Mouse (Mus musculus) cerebellum, adult 11-12 months (tissue): ENCODE measurements around the gene Ube2j1.
A peak's percentile ranks its signal among the peaks of the same experiment; 100 is the strongest.

Experiments
- DNase-seq: peaks from one replicate; pipeline ENCODE4 v3.0.0; 2022

Gene Ube2j1

DNA sequence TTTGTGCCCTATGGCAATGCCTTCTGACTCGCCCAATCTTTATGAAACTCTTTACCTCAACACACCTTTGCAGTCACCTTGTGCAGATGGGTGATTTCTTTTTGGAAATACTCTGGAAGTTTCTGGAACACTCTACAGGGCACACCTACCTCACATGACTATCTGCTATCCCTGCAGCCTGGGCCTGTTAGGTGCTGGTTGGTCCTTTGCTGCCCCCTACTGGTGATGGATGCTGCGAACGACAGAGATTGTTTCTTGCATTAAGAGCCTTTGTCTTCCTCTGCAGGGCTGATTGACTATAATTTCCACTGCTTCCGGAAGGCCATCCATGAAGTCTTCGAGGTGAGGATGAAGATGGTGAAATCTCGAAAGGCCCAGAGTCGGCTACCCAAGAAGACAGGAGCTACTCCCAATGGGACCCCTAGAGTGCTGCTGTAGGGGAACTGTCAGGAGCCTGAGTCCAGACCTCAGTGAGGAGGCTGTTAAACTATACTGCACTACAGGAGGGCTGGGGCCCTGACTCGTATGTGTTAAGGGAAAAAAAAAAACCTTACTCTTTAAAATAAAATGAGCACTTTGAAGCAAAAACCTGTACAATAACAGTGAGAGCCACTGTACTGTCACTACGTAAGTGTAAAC is 12.7 kb upstream of the Ube2j1 start:
- DNase-seq = peak; percentile 79

DNA sequence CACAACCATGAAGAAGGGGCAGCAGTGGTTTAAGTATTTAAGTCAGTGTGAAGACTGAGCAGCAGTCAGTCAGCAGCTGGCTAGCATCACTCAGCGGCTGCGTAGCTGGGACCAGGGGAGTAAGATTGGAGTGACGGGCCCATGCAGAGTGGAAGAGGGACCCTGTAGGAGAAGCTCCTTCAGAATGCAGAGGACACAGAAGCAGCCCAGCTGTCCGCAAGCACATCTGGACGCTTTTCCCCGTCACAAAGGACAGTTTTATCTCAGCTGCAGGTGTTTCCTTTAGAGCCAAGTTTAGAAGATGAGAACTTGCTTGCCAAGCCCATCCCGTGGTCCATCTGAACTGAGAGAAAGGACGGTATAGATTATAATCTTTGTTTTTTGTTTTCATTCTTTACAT is 6.8 kb upstream of the Ube2j1 start:
- DNase-seq = no peak

DNA sequence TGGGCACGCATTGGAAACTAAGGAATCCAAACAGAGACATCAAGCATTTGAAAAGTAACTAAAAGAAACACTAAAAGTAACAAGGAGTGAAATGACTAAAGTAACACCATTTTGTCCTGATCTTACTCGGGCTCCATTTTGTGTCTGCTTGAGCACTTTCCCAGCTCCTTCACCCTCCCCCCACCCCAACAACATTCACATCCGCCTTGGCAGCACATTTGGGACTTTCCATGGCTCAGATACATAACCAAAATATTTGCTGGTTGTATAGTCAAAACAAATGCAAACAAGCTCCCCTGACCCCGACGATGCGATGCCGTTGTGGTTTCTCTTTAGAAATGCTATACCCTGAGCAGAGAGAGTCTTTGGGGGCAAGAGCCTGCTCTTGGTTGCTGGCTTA is 2.1 kb upstream of the Ube2j1 start:
- DNase-seq = no peak

DNA sequence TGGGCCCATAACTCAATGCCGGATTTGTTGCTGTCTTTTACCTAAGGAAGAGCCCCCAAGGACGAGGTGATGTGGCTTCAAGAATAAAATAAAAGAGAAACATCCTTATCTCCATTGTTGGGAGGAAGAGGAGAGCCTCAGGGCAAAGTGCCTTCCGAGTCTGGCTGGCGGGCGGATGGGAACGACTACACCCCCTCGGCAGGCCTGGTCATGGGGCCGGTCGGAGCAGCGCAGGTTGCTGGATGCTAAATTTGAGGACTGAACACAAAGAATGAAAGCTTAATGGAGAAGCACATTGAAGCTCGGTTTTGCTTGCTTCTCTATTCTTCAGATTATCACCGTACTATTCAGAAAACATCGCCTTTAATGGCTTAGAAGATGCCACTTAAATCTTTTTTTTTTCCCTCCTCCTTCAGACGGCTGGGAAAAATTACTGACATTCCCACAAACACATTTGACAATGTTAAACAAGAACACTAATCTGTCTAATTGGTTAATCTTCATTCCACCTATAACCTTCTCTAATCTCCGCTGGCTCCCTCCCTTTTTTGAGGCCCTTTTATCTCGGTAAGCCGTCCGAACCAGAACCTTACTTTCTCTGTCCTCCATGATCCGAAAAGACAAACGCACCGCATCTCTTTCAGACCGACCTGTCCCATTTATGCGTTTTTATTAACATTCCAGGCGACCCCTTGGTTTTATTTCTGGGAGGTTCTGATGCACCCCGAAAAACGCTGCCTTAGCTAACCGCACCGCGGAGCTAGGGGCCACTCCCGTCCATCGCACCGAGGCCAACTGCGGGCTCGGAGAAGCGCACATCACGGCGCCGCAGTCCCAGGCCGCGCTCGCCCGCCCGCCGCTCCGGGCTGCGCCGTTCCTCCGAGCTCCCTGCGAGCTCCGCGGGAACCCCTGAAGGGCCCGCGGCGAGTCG is 687 bp upstream of the Ube2j1 start:
- DNase-seq = no peak

DNA sequence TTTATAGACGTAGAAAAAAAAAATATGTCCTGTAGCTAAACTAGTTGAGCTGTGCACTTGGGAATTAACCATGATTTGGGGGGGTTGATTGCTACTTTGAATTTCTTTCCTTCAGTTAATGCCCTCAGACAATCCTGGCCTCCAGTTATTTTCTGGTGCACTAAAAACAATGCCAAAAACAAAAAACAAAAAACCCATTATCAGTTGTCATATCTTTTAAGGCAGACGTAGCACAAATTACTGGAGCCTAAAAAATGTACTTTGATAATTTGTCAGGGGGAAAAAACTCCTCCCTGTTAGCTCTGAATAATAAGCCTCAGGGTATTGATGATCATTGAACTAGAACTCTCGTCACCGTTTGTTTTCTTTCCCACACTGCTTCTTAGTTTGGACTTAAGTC is 829 bp downstream of the Ube2j1 start:
- DNase-seq = no peak

DNA sequence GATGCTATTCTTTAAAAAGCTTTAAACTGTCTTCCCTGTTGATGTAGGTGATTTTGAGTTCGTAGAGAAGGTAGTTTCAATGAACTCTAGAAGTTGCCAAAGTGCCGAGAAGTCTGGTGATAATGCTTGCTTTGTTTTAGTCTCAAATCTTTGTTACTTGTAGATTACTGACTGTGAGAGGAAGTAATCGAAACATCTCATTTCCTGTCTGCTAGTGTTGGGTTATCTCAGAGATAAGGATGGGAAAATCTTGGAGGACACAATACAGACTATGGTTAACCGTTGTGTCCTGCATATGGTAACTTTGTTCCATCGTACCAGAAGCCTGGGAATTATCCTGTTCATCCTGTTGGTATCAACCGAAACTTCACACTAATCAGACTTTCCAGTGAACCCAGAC is 2.3 kb downstream of the Ube2j1 start:
- no peak for DNase-seq

DNA sequence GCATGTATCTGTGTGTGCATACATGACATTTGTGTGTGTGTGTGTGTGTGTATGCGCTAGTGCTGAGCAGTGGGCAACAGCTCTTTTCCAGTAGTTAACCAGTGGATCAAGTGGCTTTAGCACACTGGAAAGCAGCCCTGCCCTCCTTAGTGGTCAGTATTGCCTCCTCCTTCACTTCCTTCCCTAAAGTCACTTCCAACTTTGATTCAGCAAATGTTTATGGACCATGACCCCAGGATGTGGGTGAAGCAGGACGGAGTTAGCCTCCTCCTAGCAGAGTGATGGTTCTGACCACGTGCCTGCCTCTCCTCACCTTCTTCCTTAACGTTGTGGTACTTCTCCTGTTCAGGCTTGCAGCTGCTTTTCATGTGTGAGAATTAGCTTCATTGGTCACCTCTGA is 8.6 kb downstream of the Ube2j1 start:
- DNase-seq = no peak

DNA sequence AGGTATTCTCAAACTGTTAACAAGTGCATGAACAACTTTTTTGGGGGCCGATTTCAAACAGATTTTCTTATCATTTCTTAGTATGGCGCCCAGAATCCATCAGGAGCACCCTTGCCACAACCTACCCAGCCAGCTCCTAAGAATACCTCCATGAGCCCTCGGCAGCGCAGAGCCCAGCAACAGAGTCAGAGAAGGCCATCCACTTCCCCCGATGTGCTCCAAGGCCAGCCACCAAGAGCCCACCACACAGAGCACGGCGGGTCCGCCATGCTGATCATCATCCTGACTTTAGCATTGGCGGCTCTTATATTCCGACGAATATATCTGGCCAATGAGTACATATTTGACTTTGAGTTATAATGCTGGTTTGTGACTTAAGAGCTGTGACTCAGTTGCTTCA is 18.4 kb downstream of the Ube2j1 start:
- DNase-seq = no peak

DNA sequence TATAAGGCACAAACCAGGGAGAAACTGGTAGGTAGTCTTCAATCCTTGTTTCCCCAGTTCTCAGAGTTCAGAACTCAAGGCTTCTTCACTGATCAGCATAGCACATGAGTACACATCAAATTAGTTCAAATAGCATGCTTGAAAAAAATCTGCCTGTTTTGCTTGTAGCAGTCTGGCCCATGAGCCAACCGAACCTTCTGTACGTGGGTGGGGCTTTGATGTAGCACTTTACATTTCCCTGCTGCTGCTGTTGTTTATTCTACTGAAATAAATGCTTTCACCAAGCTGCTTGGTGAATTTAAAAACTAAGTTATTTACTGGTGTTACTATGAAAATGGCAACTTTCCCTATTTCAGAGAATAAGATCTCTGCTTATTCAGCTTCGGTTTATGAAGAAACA is 20.8 kb downstream of the Ube2j1 start:
- no peak for DNase-seq

DNA sequence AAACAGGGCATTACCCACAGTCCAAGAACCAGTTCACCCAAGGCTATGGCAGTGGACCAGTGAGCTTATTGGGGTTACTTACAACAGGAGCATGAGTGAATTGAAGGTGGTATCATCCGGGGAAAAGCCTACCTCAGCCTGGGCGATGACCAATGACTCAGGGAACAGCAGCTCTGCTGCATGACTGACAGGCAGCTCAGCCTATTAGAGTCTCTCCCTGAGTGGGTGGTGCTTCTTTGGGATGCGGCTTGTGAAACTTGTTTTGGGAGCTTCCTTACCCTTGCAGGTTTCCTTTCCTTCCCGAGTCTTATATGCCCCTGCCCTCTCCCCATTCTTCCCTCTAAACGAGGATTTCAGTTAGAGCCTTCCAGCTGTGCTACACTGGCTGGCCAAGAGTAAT is 21.4 kb downstream of the Ube2j1 start:
- no peak for DNase-seq

DNA sequence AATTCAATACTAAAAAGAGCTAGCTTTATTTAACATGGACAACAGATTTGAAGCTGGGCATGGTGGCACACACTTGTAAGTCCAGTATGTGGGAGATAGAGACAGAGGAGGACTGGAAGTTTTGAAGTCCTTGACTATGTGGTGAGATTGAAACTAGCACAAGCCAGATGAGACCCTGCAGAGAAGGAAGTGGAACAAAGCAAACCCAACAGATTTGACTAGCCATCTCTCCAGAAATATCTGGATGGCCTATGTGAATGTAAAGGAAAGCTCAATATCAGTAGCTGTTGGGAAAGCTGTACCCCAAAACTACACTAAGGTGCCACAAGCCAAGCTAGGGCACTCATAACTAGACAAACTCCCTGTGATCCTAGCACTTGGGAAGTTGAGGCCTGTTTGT is 23.2 kb downstream of the Ube2j1 start:
- no peak for DNase-seq

DNA sequence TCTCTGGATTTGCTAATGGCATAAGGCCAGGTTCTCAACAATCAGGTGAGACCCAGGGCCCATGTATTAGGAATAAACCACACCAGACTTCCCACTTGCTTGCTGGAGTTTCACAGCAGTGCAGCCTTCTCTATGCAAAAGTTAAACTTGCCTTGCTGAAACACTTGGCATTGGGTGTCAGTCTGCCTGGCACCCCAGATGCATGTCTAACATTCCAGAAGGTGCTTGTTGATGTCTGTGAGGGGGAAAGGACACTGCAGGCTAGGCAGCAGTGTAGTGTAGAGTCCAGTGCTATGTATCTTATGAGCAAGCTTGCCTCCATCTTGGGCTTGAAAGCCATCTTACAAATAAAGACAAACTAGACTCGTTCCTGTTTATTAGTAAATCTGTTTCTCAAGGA is 25.1 kb downstream of the Ube2j1 start:
- no peak for DNase-seq

DNA sequence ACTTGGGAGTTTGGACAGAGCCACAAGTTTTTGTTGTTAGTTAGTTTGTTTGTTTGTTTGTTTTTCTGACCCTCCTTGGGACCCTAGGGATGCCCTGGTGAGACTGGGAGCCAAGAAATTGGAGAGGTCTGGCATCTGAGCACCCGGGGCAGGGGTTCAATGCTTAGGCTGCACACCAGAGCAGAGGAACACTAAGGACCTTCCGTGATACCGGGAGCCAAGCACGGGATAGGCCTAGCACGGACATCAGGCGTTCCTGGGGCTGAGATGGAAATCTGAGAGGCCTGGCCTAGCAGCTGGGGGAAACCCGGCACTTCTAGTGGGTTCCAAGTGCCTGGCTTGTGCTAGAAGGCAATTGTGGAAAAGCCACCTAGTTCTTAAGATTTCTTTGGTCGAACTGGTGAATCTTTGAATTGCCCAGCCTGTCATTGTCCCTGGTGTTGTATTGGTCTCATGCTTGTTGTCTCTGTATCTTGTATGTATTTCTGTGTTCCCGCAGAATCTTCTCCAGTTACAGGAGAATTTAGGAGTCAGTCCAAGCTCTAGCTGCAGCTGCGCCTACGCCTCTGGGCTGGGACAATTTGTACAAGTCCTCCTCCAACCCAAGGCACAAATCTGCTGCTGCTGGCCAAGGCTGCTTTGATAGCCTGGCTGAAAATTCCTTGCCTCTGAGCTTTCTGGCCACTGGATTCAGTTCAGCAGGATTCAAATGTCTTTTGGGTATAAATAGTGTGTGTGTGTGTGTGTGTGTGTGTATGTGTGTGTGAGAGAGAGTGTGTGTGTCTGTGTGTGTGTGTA is 26.9 kb downstream of the Ube2j1 start:
- no peak for DNase-seq

DNA sequence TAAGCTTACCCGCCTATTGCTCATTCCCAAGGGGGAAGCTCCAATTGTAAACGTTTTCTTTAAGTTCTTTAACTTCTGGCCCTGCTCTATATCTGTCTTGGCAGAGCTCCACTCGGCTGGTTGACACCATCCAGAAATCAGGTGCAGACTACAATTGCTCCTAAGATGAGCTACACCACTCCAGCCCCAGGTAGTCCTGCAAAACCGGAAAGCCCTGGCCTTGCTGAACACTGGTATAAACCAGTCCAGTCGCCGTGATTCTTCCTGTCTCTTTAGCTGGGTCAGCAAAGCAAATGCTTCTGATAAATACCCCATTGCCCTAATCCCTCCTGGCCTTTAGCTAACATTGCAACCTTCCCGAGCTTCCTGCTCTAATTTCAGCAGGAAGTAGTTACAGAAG is 29.9 kb downstream of the Ube2j1 start:
- DNase-seq = no peak

DNA sequence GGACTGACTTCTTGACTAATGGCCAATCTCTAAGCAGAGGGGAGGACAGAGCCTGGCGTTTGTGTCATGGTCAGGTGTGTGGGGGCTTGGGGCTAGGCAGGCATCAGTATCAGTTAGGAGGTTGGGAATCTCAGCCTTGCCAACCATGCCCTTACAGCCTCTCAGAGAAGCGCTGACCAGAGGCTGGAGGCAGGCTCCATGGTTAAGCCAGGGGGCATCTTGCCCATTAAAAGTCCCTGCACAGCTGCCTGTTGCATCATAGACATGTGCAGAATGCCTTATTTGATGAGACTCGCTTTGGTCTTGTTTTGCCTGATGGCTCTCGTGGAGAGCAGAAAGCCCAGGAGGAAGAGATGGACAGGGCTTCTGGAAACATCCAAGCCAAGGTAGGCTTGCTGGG is 31.8 kb downstream of the Ube2j1 start, which contains the start of gene Gabrr2:
Gabrr2 (plus strand) TSS at position 19 of the 400 bp plus-strand sequence.
- no peak for DNase-seq

DNA sequence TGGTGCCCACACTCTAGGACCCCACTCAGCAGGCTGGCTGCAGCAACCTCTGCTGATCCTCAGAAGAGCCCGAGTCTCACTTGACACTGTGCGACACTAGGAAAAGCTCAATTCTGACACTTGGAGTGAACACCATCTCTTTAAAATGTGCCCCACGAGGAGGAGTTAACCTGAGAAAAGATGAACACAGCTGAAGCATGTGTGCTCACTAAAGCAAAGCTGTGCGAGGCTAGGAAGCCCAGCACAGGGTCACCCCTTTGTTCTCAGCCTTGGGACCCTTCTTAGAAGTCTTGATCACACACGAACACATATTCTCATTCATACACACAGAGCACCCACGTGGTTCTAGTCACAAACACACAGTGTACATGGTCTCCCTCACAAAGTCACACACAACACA is 33.8 kb downstream of the Ube2j1 start:
- no peak for DNase-seq

DNA sequence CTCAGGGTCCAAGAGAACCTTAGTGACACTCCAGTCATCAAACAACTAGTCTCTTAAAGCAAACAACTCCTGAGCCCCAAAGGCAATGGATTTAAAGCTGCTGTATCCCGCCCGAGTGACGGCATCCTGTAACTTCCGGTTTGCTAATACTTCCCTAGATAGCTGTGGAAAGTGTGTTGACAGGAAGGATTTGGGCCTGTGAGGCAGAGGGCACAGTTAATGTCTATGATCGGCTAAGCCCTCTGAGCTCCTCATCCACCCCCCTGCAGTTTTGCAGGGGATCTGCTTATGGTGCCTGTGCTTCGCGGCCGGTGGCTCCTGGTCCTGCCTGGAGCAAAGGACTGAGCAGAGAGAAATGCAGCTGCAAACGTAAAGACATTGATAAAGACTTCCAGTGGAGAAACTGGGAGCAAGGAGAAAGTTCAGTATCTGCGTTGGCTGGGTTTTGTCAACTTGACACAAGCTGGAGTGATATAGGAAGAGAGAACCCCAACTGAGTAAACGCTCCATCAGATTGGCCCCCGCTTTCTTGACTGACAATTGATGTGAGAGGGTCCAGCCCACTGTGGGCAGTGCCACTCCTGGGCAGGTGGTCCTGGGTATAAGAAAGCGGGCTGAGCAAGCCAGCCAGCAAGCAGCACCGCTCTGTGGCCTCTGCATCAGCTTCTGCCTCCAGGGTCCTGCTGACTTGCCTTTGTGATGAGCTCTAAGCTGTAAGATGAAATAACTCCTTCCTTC is 35.2 kb downstream of the Ube2j1 start:
- no peak for DNase-seq

DNA sequence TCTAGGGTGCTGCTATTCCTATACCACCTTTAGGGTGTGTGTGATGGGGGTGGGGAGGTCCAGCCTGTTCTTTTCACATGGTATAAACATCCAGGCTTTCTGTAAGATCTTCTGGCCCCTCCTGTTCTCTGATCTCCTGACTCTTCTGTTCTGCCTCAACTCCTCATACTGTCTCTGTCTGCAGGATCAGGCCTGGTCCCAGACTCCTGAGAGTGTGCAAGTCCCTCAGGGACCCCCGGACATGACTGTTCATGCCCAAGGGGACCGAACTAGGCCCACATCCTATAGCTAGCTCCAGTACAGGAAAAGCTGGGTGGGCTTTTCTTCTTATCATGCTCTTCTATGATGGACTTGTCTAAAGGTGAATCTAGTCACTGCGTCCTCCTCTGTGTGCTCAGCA is 36.1 kb downstream of the Ube2j1 start:
- DNase-seq = no peak

DNA sequence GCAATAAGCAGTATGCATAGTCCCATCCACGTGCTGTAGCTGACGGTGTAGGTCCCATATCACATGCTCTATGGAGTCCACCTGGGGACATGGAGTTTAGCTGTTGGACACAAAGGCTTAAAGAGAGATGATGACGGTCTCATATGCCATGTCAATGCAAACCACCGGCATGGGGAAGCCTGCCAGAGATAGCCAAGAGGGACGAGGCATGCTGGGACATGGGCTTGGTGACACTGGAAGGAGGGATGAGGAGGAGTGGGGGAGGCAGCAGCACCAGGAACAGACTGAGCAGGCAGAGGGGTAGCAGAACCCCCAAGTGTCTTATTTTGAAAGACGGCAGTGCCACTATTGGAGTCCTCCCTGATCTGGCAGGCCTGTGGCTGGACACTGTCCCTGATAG is 36.6 kb downstream of the Ube2j1 start:
- DNase-seq = peak; percentile 54

DNA sequence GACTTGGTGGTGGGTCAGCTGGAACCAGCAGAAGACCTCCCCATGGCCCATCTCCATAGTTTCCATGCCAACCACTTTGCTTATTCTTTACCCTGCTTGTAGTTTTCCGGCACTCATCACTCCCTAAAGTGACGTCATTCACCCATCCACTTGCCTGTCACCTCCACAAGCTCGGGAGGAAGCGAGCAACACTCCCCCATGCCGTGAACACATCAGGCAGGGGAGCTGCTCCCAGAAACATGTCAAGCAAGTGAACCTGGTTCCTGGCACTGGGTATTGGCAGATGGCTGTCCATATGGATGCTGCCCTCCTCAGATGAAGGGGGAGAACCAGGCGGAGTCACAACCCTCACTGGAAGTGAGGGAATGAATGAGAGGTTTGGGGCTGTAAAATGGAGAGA is 37.7 kb downstream of the Ube2j1 start:
- peak; percentile 98 for DNase-seq

DNA sequence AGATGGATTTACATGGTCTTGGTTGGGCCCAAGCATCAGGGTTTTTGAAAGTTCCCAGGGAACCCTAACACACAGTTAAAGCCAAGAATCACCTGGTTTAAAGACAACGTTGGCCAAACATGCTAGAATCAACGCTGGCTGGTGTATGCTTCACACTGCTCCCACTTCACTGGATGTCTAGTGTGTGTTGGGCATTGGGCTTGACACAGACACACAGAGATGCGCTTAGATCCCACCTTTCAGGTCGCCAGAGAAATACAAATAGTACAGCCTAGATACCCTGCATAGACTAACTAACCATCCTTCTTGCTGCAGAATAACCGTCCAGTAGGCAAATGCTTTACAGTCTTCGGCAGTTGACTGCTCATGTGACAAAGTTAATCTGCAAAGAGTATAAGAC is 39.1 kb downstream of the Ube2j1 start:
- no peak for DNase-seq

DNA sequence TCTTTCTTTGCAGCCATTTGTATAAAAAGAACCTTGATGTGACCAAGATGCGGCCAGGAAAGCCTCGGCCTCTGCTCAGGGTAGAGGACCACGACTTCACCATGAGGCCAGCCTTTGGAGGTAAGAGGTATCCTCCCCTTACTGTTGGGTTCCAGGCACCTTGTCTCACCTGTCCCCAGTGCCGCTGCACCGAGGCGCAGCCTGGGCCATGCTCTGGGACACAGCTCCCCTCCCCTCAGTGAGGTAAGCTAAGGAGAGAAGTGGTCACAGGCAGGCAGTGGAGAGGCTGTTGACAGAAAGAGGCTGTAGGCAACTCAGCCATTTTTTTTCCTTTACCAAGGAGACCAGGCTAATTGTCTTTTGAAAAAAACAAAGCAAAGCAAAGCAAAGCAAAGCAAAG is 40.1 kb downstream of the Ube2j1 start:
- DNase-seq = no peak
